Mouse (Mus musculus) liver, embryonic 13.5 days (tissue): ENCODE measurements around the gene Ppa1. TPM values are rescaled to one million over a fixed set of nuclear protein-coding genes. Genes with fewer than 3 reads are reported as not detected.

Experiments
- ATAC-seq: fragments of 200-750 bp; cut with Nextera tagmentation; 2 replicates; pipeline ENCODE4 v1.8.0; 2017; ENCODE audit warnings: low read depth, mild to moderate bottlenecking, moderate number of reproducible peaks, moderate library complexity
- DNase-seq: peaks from one replicate; pipeline ENCODE4 v3.0.0; 2022
- H3K27ac ChIP-seq: fragments of 300-500 bp; sonication (generic); 2 replicates; pipeline ENCODE4 v1.5.1; 2015; ENCODE audit warnings: moderate library complexity, mild to moderate bottlenecking, inconsistent platforms
- H3K27me3 ChIP-seq: fragments of 300-500 bp; sonication (generic); 2 replicates; pipeline ENCODE4 v1.6.1; 2015; ENCODE audit warnings: mild to moderate bottlenecking, inconsistent platforms
- H3K36me3 ChIP-seq: fragments of 300-500 bp; sonication (generic); 2 replicates; pipeline ENCODE4 v1.6.1; 2015; ENCODE audit warnings: mild to moderate bottlenecking, inconsistent platforms
- H3K4me1 ChIP-seq: fragments of 300-500 bp; sonication (generic); replicated peaks from 2 replicates; pipeline ENCODE4 v1.6.1; 2015; ENCODE audit warnings: inconsistent platforms
- H3K4me2 ChIP-seq: fragments of 300-500 bp; sonication (generic); 2 replicates; pipeline ENCODE4 v1.6.1; 2015; ENCODE audit warnings: inconsistent platforms, mild to moderate bottlenecking, moderate library complexity
- H3K4me3 ChIP-seq: fragments of 300-500 bp; sonication (generic); replicated peaks from 2 replicates; pipeline ENCODE4 v1.5.1; 2015; ENCODE audit warnings: mild to moderate bottlenecking, inconsistent platforms
- H3K9ac ChIP-seq: fragments of 300-500 bp; sonication (generic); 2 replicates; pipeline ENCODE4 v1.6.1; 2015; ENCODE audit warnings: mild to moderate bottlenecking, inconsistent platforms
- H3K9me3 ChIP-seq: fragments of 300-500 bp; sonication (generic); replicated peaks from 2 replicates; pipeline ENCODE4 v1.6.1; 2016; ENCODE audit warnings: inconsistent platforms
- WGBS: fragments of 180-500 bp; shearing (Covaris S2); methylation state at CpG from one replicate; pipeline ENCODE4 v1.1.7; 2015; ENCODE audit not compliant: insufficient replicate concordance; 5-methylcytosine and 5-hydroxymethylcytosine counted together
- polyA plus RNA-seq: library from polyadenylated mRNA; unstranded; fragments of >200 nt; fragmentation: Nextera tagmentation; extraction: Ambion mirVana; gene quantifications from 2 replicates; pipeline ENCODE4 v1.2.1, GENCODE M21; 2015

The Ppa1 gene
- polyA plus RNA-seq, 1 experiment from 2014 or later = 140 TPM

DNA sequence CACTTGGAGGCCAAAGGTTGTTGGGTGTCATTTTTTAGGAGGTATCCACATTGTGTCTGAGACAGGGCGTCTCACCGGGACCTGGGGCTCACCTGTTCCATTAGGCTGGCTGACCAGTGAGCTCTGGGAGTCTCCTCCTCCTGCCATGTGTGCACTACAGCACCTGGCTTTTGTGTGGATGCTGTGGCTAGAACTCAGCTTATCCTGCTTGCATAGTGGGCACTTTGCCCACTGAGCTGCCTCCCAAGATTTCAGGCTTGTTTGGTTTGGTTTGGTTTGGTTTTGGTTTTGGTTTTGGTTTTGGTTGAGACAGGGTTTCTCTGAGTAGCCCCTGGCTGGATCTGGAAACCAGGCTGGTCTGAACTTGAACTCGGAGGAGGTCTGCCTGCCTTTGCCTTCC, 73.9 kb downstream of the Ppa1 start:
- 61% methylated on average over 3 of the region's 3 CpGs for WGBS
- DNase-seq (no peak), ATAC-seq (no peak)
- no peak overlapping the region for H3K9ac ChIP-seq
- H3K9me3 ChIP-seq = no peaks in the 10 kb centered on the region
- no peak overlapping the region for H3K27ac ChIP-seq
- H3K4me3 ChIP-seq = no peak overlapping the region
- H3K27me3 ChIP-seq = no peaks in the 10 kb centered on the region
- H3K36me3 ChIP-seq = no peaks in the 10 kb centered on the region
- no peak overlapping the region for H3K4me2 ChIP-seq
- H3K4me1 ChIP-seq = no peaks in the 10 kb centered on the region

DNA sequence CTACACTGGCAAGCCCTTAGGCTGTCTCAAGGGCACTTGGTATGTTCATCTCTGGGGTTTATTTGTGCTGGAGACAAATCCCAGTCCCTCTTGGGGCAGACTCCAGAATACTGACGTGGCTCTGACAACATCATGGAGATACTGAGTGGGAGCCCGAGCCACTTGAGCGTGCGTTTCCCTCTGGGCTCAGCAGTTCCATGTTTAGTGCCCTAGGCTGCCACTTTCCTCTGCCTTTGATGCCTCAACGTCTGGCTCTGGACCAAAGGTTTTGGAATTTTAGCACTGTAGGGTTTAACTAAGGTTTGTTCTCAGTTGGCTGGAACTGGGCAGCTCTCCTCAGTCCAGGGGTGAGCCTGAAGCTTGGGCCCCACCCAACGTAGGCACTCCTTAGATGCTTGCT, 74.9 kb downstream of the Ppa1 start:
- Histone ChIP-seq H3K36me3 (no peaks in the 10 kb centered on the region), H3K9me3 (no peaks in the 10 kb centered on the region), H3K4me3 (no peak overlapping the region), H3K4me1 (no peaks in the 10 kb centered on the region), H3K4me2 (no peak overlapping the region), H3K27me3 (no peaks in the 10 kb centered on the region), H3K9ac (no peak overlapping the region), H3K27ac (no peak overlapping the region)
- DNase-seq (no peak), ATAC-seq (no peak)
- 66% methylated on average over 6 of the region's 6 CpGs for WGBS

Other genes starting within 250 kb of the Ppa1 start
- 0.46 and 0.50 TPM in 2 replicates for gene Nodal, start 230.6 kb upstream of the Ppa1 start, polyA plus RNA-seq
- gene Eif4ebp2, start 195.9 kb upstream of the Ppa1 start, polyA plus RNA-seq = 47.4 and 50.8 TPM in 2 replicates
- 7.8 and 8.1 TPM in 2 replicates for gene Lrrc20, start 172.8 kb upstream of the Ppa1 start, polyA plus RNA-seq
- 0.02 TPM in 1 of 2 replicates, not detected in the other for gene Npffr1, start 53.1 kb upstream of the Ppa1 start, polyA plus RNA-seq
- 89.1 and 99.9 TPM in 2 replicates for gene Sar1a, start 31.7 kb downstream of the Ppa1 start, polyA plus RNA-seq
- gene Tysnd1, start 47.0 kb downstream of the Ppa1 start, polyA plus RNA-seq = 19.2 and 19.6 TPM in 2 replicates
- 3.0 and 3.1 TPM in 2 replicates for gene Aifm2, start 66.7 kb downstream of the Ppa1 start, polyA plus RNA-seq
- gene H2afy2, start 135.6 kb downstream of the Ppa1 start, polyA plus RNA-seq = 6.4 and 6.8 TPM in 2 replicates